Mouse (Mus musculus): ENCODE measurements around the gene AC124502.3. TPM values are rescaled to one million over a fixed set of nuclear protein-coding genes. Genes with fewer than 3 reads are reported as not detected.
A peak's percentile ranks its signal among the peaks of the same experiment; 100 is the strongest.

Gene AC124502.3
- polyA plus RNA-seq, 1 experiment = 1.6 TPM

DNA sequence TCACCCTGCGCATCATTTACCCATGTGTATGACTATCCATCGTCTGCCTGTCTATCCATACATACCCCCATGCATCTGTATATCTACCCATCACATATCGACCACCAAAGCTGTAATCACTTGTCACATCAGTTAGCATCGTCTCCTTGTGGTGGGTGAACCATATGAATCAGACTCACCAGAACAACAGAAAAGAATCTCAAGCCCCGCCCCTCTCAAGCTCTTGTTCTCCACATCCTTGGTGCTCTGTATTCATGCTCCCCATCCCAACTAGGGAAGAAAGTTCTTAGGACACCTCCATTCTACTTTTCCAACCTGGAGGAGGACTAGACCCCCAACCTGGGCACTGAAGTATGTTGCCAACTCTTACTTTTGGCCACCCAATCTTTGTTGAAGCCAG, 23.4 kb downstream of the AC124502.3 start:
- no peak for TF ChIP-seq TCF12 (IDR thresholded peaks at IDR 0.05; ENCODE audit: insufficient read depth, poor library complexity, severe bottlenecking)
- TF ChIP-seq E2F4 (IDR thresholded peaks at IDR 0.05; ENCODE audit: insufficient read depth) = no peak
- no peak for TF ChIP-seq CEBPB (IDR thresholded peaks at IDR 0.05; ENCODE audit: insufficient read depth, poor library complexity, severe bottlenecking)
- TF ChIP-seq MAX (IDR thresholded peaks at IDR 0.05; ENCODE audit: low read depth) = no peak
- TF ChIP-seq SRF (IDR thresholded peaks at IDR 0.05; ENCODE audit: control insufficient read depth, insufficient read length, low read depth) = no peak
- TF ChIP-seq TCF3 (IDR thresholded peaks at IDR 0.05; ENCODE audit: insufficient read length, low read depth) = no peak
- TF ChIP-seq POLR2AphosphoS2 (IDR thresholded peaks at IDR 0.05; ENCODE audit: insufficient read length, low read depth) = no peak
- TF ChIP-seq MYOD1 (IDR thresholded peaks at IDR 0.05; ENCODE audit: control insufficient read depth in 1 of 3, insufficient read length in 2 of 3, low read depth in 2 of 3) = no peak
- TF ChIP-seq POLR2A (IDR thresholded peaks at IDR 0.05; ENCODE audit: insufficient read length, low read depth) = no peak
- no peak for TF ChIP-seq MYOG (IDR thresholded peaks at IDR 0.05; ENCODE audit: control insufficient read depth in 1 of 3, insufficient read depth in 1 of 3, insufficient read length in 2 of 3, low read depth in 2 of 3)
- peak overlapping the region; percentile 72 for H3K4me2 ChIP-seq (ENCODE audit: low read depth)
- no peak overlapping the region for H3K4me3 ChIP-seq
- no peak overlapping the region for H3ac ChIP-seq (ENCODE audit: control insufficient read depth, insufficient read length)
- no peaks in the 10 kb centered on the region for H3K36me3 ChIP-seq (ENCODE audit: control insufficient read depth, insufficient read depth)
- no peaks in the 10 kb centered on the region for H3K27me3 ChIP-seq (ENCODE audit: control insufficient read depth, insufficient read depth, insufficient read length)
- no peaks in the 10 kb centered on the region for H3K79me2 ChIP-seq (ENCODE audit: control insufficient read depth, insufficient read depth)

DNA sequence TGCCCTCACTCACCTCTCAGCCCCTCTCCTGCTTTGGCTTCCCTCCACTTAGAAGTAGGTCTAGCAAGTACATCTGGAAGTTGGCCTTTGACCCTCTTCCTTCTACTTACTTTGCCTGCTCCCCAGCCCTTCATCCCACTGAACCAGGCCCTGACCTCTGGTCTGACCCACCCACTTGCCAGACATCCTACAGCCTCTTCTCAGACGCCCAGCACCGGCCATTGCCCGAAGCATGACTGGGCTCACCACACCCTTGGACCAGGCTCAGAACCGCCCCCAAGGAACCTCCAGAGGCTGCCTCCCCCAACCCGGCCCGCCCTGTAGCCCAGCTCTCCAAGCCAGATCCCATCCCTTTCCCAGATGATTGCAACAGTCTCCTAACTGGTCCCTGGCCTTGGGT, 23.8 kb downstream of the AC124502.3 start:
- H3K4me3 ChIP-seq = no peak overlapping the region
- TF ChIP-seq POLR2AphosphoS2 (IDR thresholded peaks at IDR 0.05; ENCODE audit: insufficient read length, low read depth) = peak; percentile 53
- TF ChIP-seq CEBPB (IDR thresholded peaks at IDR 0.05; ENCODE audit: insufficient read depth, poor library complexity, severe bottlenecking) = peak; percentile 38; the same call in 1 of the 2 replicates
- TF ChIP-seq POLR2A (IDR thresholded peaks at IDR 0.05; ENCODE audit: insufficient read length, low read depth) = peak; percentile 34
- no peak for TF ChIP-seq MYOD1 (IDR thresholded peaks at IDR 0.05; ENCODE audit: control insufficient read depth in 1 of 3, insufficient read length in 2 of 3, low read depth in 2 of 3)
- H3K27me3 ChIP-seq (ENCODE audit: control insufficient read depth, insufficient read depth, insufficient read length) = no peaks in the 10 kb centered on the region
- peak overlapping the region; percentile 72 for H3K4me2 ChIP-seq (ENCODE audit: low read depth)
- H3ac ChIP-seq (ENCODE audit: control insufficient read depth, insufficient read length) = no peak overlapping the region
- no peaks in the 10 kb centered on the region for H3K36me3 ChIP-seq (ENCODE audit: control insufficient read depth, insufficient read depth)
- H3K79me2 ChIP-seq (ENCODE audit: control insufficient read depth, insufficient read depth) = no peaks in the 10 kb centered on the region

DNA sequence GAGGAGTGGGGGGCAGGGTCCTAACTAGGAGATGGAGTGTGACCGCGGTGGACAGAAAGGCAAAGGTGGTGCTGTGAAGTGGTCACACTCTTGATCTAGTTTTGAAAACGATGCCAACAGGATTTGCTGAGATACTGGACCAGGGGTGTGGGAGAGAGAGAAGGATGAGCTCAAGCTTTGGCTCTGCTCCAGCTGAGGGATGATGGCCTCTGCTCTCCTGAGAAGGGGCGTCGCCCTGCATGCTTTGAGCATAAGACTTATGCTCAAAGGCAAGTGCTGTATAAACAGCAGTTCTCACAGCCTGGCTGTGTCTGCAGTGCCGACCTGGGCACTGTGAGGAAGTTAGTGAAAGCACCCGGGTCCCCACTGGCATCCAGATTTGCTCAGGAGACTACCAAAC, 26.4 kb downstream of the AC124502.3 start:
- TF ChIP-seq E2F4 (IDR thresholded peaks at IDR 0.05; ENCODE audit: insufficient read depth) (no peak), POLR2A (IDR thresholded peaks at IDR 0.05; ENCODE audit: insufficient read length, low read depth) (no peak), USF1 (IDR thresholded peaks at IDR 0.05; ENCODE audit: low read depth) (no peak), MYOG (IDR thresholded peaks at IDR 0.05; ENCODE audit: control insufficient read depth in 1 of 3, insufficient read depth in 1 of 3, insufficient read length in 2 of 3, low read depth in 2 of 3) (no peak), CEBPB (IDR thresholded peaks at IDR 0.05; ENCODE audit: insufficient read depth, poor library complexity, severe bottlenecking) (no peak)
- Histone ChIP-seq H3K27me3 (ENCODE audit: control insufficient read depth, insufficient read depth, insufficient read length) (no peaks in the 10 kb centered on the region), H3ac (ENCODE audit: control insufficient read depth, insufficient read length) (no peak overlapping the region), H3K4me2 (ENCODE audit: low read depth) (peak overlapping the region; percentile 19), H3K79me2 (ENCODE audit: control insufficient read depth, insufficient read depth) (no peaks in the 10 kb centered on the region), H3K4me3 (no peak overlapping the region), H3K36me3 (ENCODE audit: control insufficient read depth, insufficient read depth) (no peaks in the 10 kb centered on the region)

DNA sequence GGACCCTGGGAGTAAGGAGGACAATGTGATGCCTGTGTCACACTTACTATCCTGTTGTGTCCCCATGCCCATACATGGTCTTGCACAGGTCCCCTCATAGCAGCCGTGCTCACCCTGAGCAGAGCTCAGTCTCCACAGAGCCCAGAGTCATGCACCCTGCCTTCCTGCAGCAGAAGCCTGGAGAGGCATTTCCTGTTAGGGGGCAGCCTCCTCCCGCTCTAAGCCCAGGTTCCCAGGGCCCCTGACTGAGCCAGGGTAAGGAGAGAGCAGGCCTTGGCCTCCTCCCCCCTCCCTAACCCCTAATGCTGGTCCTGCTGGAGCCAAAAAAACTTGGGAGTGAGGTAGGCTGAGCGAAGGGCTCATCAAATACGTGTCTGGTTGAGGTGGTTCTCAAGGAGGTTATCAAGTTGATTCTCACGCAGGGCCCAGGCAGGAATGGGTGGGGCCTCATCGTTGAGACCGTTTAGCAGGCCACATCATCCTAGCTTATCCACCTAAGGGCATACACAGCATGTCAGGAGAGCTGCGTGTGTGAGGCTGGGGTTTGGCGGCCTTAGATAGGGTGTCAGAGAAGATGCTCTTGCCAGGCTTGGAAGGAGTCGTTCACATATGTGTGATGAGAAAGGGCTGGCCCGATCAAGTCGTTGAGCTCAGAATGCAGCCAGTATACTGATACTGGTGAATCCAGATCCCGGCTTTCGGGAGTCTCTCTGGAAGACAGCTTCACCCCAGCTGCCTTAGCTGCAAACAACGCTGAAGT, 28.5 kb downstream of the AC124502.3 start:
- peak overlapping the region; percentile 60 for H3K4me2 ChIP-seq (ENCODE audit: low read depth)
- H3K27me3 ChIP-seq (ENCODE audit: control insufficient read depth, insufficient read depth, insufficient read length) = no peaks in the 10 kb centered on the region
- TF ChIP-seq MYOG (IDR thresholded peaks at IDR 0.05; ENCODE audit: control insufficient read depth in 1 of 3, insufficient read depth in 1 of 3, insufficient read length in 2 of 3, low read depth in 2 of 3) (no peak), MAX (IDR thresholded peaks at IDR 0.05; ENCODE audit: low read depth) (no peak)
- no peaks in the 10 kb centered on the region for H3K36me3 ChIP-seq (ENCODE audit: control insufficient read depth, insufficient read depth)
- H3K4me3 ChIP-seq = no peak overlapping the region
- no peaks in the 10 kb centered on the region for H3K79me2 ChIP-seq (ENCODE audit: control insufficient read depth, insufficient read depth)
- H3ac ChIP-seq (ENCODE audit: control insufficient read depth, insufficient read length) = peak overlapping the region; percentile 8

DNA sequence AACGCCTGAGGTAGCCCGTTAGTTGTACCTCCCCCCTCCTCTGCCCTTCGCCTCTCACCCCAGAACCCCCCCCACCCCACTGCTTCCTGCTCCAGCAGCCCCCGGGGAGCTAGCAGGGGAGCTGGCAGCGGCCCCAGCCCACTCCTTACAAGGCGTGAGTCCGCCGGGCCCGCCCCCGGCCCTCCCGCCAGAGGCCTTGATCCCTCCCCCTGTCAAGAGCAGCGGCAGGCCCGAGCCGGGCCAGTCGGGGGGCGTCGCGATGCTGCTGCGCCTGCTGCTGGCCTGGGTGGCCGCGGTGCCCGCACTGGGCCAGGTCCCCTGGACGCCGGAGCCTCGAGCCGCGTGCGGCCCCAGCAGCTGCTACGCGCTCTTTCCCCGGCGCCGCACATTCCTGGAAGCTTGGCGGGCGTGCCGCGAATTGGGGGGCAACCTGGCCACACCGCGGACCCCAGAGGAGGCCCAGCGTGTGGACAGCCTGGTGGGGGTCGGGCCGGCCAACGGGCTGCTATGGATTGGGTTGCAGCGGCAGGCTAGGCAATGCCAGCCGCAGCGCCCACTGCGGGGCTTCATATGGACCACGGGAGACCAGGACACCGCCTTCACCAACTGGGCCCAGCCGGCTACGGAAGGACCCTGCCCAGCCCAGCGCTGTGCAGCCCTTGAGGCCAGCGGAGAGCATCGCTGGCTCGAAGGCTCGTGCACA, 29.3 kb downstream of the AC124502.3 start, which contains the start of gene Cd248:
Cd248 (plus strand) TSS at position 212 of the 703 bp plus-strand sequence.
- TF ChIP-seq POLR2AphosphoS2 (IDR thresholded peaks at IDR 0.05; ENCODE audit: insufficient read length, low read depth) (peak; percentile 45), MYOG (IDR thresholded peaks at IDR 0.05; ENCODE audit: control insufficient read depth in 1 of 3, insufficient read depth in 1 of 3, insufficient read length in 2 of 3, low read depth in 2 of 3) (peak in 2 of 3 experiments; percentile 19 to 48), POLR2A (IDR thresholded peaks at IDR 0.05; ENCODE audit: insufficient read length, low read depth) (peak; percentile 71), MYOD1 (IDR thresholded peaks at IDR 0.05; ENCODE audit: control insufficient read depth in 1 of 3, insufficient read length in 2 of 3, low read depth in 2 of 3) (peak in 1 of 3 experiments; percentile 40), TCF12 (IDR thresholded peaks at IDR 0.05; ENCODE audit: insufficient read depth, poor library complexity, severe bottlenecking) (no peak)
- Histone ChIP-seq H3ac (ENCODE audit: control insufficient read depth, insufficient read length) (peak within 1 kb of the TSS; percentile 8), H3K36me3 (ENCODE audit: control insufficient read depth, insufficient read depth) (no peaks in the 10 kb centered on the region), H3K27me3 (ENCODE audit: control insufficient read depth, insufficient read depth, insufficient read length) (no peaks in the 10 kb centered on the region), H3K4me2 (ENCODE audit: low read depth) (peak within 1 kb of the TSS; percentile 60), H3K79me2 (ENCODE audit: control insufficient read depth, insufficient read depth) (no peaks in the 10 kb centered on the region), H3K4me3 (no peak within 1 kb of the TSS)
